Mouse (Mus musculus) forebrain, embryonic 14.5 days (tissue): ENCODE data around the gene Stub1. TPM values are rescaled to one million over a fixed set of nuclear protein-coding genes. Genes with fewer than 3 reads are reported as not detected.

ENCODE experiments used
- ATAC-seq: fragments of 200-750 bp; cut with Nextera tagmentation; 2 replicates; pipeline ENCODE4 v1.8.0; 2017; ENCODE audit warnings: mild to moderate bottlenecking, moderate library complexity
- DNase-seq: peaks from one replicate; pipeline ENCODE4 v3.0.0-alpha.2; 2015; ENCODE audit warnings: low spot score
- H3K27ac ChIP-seq: fragments of 300-500 bp; sonication (generic); 2 replicates; pipeline ENCODE4 v1.5.1; 2014; ENCODE audit warnings: low read depth, mild to moderate bottlenecking, control low read depth, low read length, moderate library complexity
- H3K27me3 ChIP-seq: fragments of 300-500 bp; sonication (generic); replicated peaks from 2 replicates; pipeline ENCODE4 v1.6.1; 2014; ENCODE audit warnings: low read length, control low read depth, mixed read lengths; ENCODE audit not compliant: control insufficient read depth, insufficient read depth
- H3K36me3 ChIP-seq: fragments of 300-500 bp; sonication (generic); 2 replicates; pipeline ENCODE4 v1.6.1; 2014; ENCODE audit warnings: low read length, control low read depth; ENCODE audit not compliant: control insufficient read depth, insufficient read depth
- H3K4me1 ChIP-seq: fragments of 300-500 bp; sonication (generic); 2 replicates; pipeline ENCODE4 v1.6.1; 2014; ENCODE audit warnings: antibody characterized with exemption, low read length, control low read depth; ENCODE audit not compliant: control insufficient read depth, insufficient read depth
- H3K4me2 ChIP-seq: fragments of 300-500 bp; sonication (generic); 2 replicates; pipeline ENCODE4 v1.6.1; 2014; ENCODE audit warnings: mild to moderate bottlenecking, control low read depth, low read length
- H3K4me3 ChIP-seq: fragments of 300-500 bp; sonication (generic); 2 replicates; pipeline ENCODE4 v1.5.1; 2014; ENCODE audit warnings: low read depth, low read length, control low read depth
- H3K9ac ChIP-seq: fragments of 300-500 bp; sonication (generic); 2 replicates; pipeline ENCODE4 v1.6.1; 2014; ENCODE audit warnings: mild to moderate bottlenecking, low read length, control low read depth, moderate library complexity
- H3K9me3 ChIP-seq: fragments of 300-500 bp; sonication (generic); replicated peaks from 2 replicates; pipeline ENCODE4 v1.6.1; 2016; ENCODE audit warnings: low read length, control low read depth, mixed read lengths; ENCODE audit not compliant: control insufficient read depth
- WGBS: fragments of 180-500 bp; shearing (Covaris S2); extraction: QIAGEN DNeasy Blood & Tissue Kit; methylation state at CpG from one replicate; pipeline ENCODE4 v1.1.7; 2014; 5-methylcytosine and 5-hydroxymethylcytosine counted together
- polyA plus RNA-seq: library from polyadenylated mRNA; unstranded; fragments of >200 nt; fragmentation: Nextera tagmentation; extraction: Ambion mirVana; gene quantifications from 2 replicates; pipeline ENCODE4 v1.2.1, GENCODE M21; 2014

The Stub1 gene
- polyA plus RNA-seq, 1 experiment from 2014 or later = 315 TPM

GRCm38 (mm10) chr17:25829558-25830017 is 3.6 kb downstream of the Stub1 start:
- no peaks in the 10 kb centered on the region for H3K9me3 ChIP-seq
- H3K4me1 ChIP-seq = peaks cover 38% of the 10 kb centered on the region
- no peaks in the 10 kb centered on the region for H3K27me3 ChIP-seq
- peaks cover 50% of the 10 kb centered on the region for H3K36me3 ChIP-seq
- H3K4me2 ChIP-seq = peak overlapping the region; percentile 89
- no peak for ATAC-seq
- DNase-seq = no peak
- peak overlapping the region; percentile 88 for H3K9ac ChIP-seq
- peak overlapping the region; percentile 92 for H3K27ac ChIP-seq
- WGBS = 37% methylated on average over 8 of the region's 8 CpGs
- peak overlapping the region; percentile 61 for H3K4me3 ChIP-seq

GRCm38 (mm10) chr17:25828712-25829557 is 4.3 kb downstream of the Stub1 start, which contains the start of gene Jmjd8:
Gene Jmjd8, plus strand, starts transcription at chr17:25828867.
- peak within 1 kb of the TSS; percentile 61 for H3K4me3 ChIP-seq
- H3K27me3 ChIP-seq = no peaks in the 10 kb centered on the region
- H3K27ac ChIP-seq = peak within 1 kb of the TSS; percentile 92
- H3K36me3 ChIP-seq = peaks cover 50% of the 10 kb centered on the region
- DNase-seq (peak; percentile 93), ATAC-seq (peak; percentile 56)
- H3K9ac ChIP-seq = peak within 1 kb of the TSS; percentile 88
- WGBS = 2% methylated on average over 32 of the region's 32 CpGs
- H3K4me2 ChIP-seq = peak within 1 kb of the TSS; percentile 89
- H3K4me1 ChIP-seq = peaks cover 38% of the 10 kb centered on the region
- H3K9me3 ChIP-seq = no peaks in the 10 kb centered on the region

DNA sequence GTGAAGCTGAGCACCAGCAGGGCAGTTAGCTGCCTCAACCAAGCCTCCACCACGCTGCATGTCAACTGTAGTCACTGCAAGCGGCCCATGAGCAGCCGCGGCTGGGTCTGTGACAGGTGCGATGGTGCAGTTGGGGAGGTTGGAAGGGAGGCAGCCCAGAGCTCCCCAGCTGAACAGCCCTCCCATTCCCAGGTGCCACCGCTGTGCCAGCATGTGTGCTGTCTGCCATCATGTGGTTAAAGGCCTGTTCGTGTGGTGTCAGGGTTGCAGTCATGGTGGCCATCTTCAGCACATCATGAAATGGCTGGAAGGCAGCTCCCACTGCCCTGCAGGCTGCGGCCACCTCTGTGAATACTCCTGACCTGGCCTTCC is 5.0 kb downstream of the Stub1 start:
- no peaks in the 10 kb centered on the region for H3K9me3 ChIP-seq
- peaks cover 35% of the 10 kb centered on the region for H3K4me1 ChIP-seq
- peak overlapping the region; percentile 89 for H3K4me2 ChIP-seq
- peak overlapping the region; percentile 88 for H3K9ac ChIP-seq
- peaks cover 50% of the 10 kb centered on the region for H3K36me3 ChIP-seq
- H3K27me3 ChIP-seq = no peaks in the 10 kb centered on the region
- DNase-seq = no peak
- peak overlapping the region; percentile 61 for H3K4me3 ChIP-seq
- no peak for ATAC-seq
- 83% methylated on average over 8 of the region's 8 CpGs for WGBS
- peak overlapping the region; percentile 92; the same call in 1 of the 2 replicates for H3K27ac ChIP-seq

DNA sequence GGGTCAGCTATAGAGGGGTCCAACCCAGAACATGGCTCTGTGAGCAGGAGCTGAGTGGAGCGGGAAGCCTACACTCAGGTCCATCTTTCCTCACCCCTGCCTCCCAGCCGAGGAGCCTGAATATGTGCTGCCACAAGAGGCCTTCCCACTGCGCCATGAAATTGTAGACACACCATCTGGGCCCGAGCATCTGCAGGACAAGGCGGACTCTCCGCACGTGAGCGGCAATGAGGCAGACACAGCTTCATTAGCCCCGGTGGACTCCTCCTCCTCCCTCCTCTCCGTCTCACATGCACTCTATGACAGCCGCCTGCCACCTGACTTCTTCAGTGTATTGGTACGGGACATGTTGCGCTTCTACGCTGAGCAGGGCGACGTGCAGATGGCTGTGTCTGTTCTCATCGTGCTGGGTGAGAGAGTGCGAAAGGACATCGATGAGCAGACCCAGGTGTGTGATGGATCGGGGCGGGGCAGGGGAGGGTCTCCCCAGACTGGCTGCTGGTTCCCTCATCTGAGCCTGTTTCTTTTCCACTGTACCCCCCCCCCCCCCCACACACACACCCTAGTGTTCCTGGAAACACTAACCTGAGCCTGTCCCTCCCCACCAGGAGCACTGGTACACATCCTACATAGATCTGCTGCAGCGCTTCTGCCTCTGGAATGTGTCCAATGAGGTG is 5.5 kb downstream of the Stub1 start:
- no peak overlapping the region for H3K27ac ChIP-seq
- DNase-seq (no peak), ATAC-seq (no peak)
- H3K36me3 ChIP-seq = peaks cover 50% of the 10 kb centered on the region
- peak overlapping the region; percentile 89; the same call in 1 of the 2 replicates for H3K4me2 ChIP-seq
- peaks cover 35% of the 10 kb centered on the region for H3K4me1 ChIP-seq
- no peak overlapping the region for H3K4me3 ChIP-seq
- no peak overlapping the region for H3K9ac ChIP-seq
- no peaks in the 10 kb centered on the region for H3K9me3 ChIP-seq
- H3K27me3 ChIP-seq = no peaks in the 10 kb centered on the region
- 91% methylated on average over 22 of the region's 22 CpGs for WGBS

DNA sequence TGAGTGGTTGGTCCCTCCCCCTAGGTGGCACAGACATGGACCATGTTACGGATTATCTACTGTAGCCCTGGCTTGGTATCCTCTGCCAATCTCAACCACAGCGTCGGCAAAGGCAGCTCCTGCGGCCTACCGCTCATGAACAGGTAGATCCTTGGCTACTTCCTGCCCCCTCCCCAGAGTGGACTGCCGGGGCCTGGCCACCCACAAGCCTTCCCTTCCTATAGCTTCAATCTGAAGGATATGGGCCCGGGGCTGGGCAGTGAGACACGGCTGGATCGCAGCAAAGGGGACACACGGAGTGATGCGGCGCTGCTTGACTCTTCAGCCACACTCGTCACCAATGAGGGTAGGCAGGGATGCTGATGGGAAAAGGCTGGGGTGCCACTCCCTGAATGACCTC is 6.2 kb downstream of the Stub1 start:
- Histone ChIP-seq H3K4me2 (no peak overlapping the region), H3K27me3 (no peaks in the 10 kb centered on the region), H3K9me3 (no peaks in the 10 kb centered on the region), H3K36me3 (peaks cover 50% of the 10 kb centered on the region), H3K9ac (no peak overlapping the region), H3K4me1 (peaks cover 34% of the 10 kb centered on the region), H3K27ac (no peak overlapping the region), H3K4me3 (no peak overlapping the region)
- DNase-seq (no peak), ATAC-seq (no peak)
- 96% methylated on average over 13 of the region's 13 CpGs for WGBS

DNA sequence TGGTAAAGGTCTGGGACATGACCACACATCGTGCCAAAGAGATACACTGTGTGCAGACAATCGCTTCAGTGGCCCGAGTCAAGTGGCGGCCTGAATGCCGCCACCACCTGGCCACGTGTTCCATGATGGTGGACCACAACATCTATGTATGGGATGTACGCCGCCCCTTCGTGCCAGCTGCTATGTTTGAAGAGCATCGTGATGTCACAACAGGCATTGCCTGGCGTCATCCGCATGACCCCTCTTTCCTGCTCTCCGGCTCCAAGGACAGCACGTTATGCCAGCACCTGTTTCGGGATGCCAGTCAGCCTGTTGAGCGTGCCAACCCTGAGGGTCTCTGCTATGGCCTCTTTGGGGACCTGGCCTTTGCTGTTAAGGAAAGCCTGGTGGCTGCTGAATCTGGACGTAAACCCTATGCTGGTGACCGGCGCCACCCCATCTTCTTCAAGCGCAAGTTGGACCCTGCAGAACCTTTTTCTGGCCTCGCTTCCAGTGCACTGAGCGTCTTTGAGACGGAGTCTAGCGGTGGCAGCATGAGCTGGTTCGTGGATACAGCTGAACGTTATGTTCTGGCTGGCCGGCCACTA is 7.1 kb downstream of the Stub1 start:
- ATAC-seq (no peak), DNase-seq (no peak)
- Histone ChIP-seq H3K4me2 (no peak overlapping the region), H3K9ac (no peak overlapping the region), H3K4me3 (no peak overlapping the region), H3K27ac (no peak overlapping the region), H3K9me3 (no peaks in the 10 kb centered on the region), H3K27me3 (no peaks in the 10 kb centered on the region), H3K4me1 (peaks cover 25% of the 10 kb centered on the region), H3K36me3 (peaks cover 43% of the 10 kb centered on the region)
- WGBS = 95% methylated on average over 27 of the region's 27 CpGs

DNA sequence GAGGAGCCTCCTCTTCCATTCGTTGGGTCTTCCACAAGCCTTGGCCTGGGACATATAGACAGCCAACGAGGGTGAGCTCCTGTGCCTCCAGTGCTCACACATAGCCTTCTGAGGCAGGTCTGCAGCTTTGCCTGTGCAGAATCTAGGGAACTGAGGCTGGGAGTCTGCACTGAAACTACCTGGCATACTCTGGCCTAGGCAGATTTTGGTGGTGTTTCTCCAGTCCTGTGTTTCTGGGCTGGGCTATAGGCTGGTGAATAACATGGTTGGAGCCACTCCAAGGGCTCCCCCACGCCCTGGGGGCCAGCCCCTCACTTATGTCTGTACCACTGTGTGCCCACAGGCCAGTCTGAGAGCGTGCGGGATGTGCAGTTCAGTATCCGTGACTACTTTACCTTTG is 7.9 kb downstream of the Stub1 start:
- Histone ChIP-seq H3K9ac (no peak overlapping the region), H3K4me2 (0 out of 2 replicates have a peak overlapping the region, but pooled peaks have one; percentile 96), H3K4me1 (peaks cover 25% of the 10 kb centered on the region), H3K27ac (no peak overlapping the region), H3K4me3 (no peak overlapping the region), H3K27me3 (0 out of 2 replicates have a peak, but pooled peaks cover 1% of the 10 kb centered on the region), H3K36me3 (peaks cover 35% of the 10 kb centered on the region), H3K9me3 (no peaks in the 10 kb centered on the region)
- ATAC-seq (no peak), DNase-seq (no peak)
- WGBS = 85% methylated on average over 6 of the region's 6 CpGs

GRCm38 (mm10) chr17:25824362-25825142 is 8.7 kb downstream of the Stub1 start:
- 80% methylated on average over 17 of the region's 17 CpGs for WGBS
- Histone ChIP-seq H3K4me2 (peak overlapping the region; percentile 96), H3K4me1 (peaks cover 19% of the 10 kb centered on the region), H3K27ac (no peak overlapping the region), H3K4me3 (peak overlapping the region; percentile 46), H3K9ac (peak overlapping the region; percentile 72), H3K9me3 (no peaks in the 10 kb centered on the region), H3K27me3 (0 out of 2 replicates have a peak, but pooled peaks cover 5% of the 10 kb centered on the region), H3K36me3 (peaks cover 34% of the 10 kb centered on the region)
- DNase-seq = no peak
- ATAC-seq = no peak
